Mouse (Mus musculus): ENCODE measurements around the gene Fra10ac1. TPM values are rescaled to one million over a fixed set of nuclear protein-coding genes. Genes with fewer than 3 reads are reported as not detected.
A peak's percentile ranks its signal among the peaks of the same experiment; 100 is the strongest.

The Fra10ac1 gene
- total and polyA plus RNA-seq, 2 experiments, result 4.2 to 11.9 TPM

DNA sequence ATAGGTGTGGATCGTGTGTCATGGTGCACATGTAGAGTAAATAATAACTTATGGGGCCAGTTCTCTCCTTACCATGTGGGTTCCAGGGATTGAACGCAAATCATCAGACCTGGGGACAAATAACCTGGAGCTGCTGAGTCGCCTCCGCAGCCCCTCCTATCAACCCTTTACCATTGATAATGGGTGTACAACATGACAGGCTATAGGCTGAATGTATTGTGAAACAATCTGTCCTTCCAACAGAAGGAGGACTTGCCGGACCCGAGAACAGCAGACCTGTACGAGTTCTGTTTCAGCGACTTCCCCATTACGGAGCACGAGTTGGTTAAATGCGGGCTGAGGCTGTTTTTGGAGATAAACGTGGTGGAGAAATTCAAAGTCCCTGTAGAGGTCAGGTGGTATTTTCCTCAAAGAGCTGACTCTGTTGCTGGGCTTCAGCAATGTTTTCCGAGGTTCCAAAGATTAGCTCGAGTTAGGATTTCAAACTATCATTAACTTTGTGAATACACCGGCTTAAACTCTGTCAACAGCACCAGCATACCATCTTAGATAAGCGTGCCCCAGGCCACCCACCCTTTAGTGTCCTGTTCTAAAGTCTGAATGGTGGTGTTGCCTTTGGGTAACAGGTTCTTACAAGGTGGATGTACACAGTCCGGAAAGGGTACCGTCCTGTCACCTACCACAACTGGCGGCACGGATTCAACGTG lies 62.2 kb downstream of the Fra10ac1 start:
- peaks cover 3% of the 10 kb centered on the region; the same call in 1 of the 2 replicates for H3K4me1 ChIP-seq (ENCODE audit: control insufficient read depth, insufficient read depth, low read length)
- no peak for TF ChIP-seq CTCF (IDR thresholded peaks at IDR 0.05; ENCODE audit: low read depth, low read length)
- TF ChIP-seq POLR2A (IDR thresholded peaks at IDR 0.05; ENCODE audit: extremely low read depth, insufficient read depth, low read length), result no peak
- H3K27ac ChIP-seq (replicated peaks; ENCODE audit: insufficient read depth, low read depth, low read length), result no peak overlapping the region
- no peaks in the 10 kb centered on the region for H3K36me3 ChIP-seq (ENCODE audit: control insufficient read depth, insufficient read depth, low read length)
- whole genome bisulfite sequencing, result 23% methylated on average over 21 of the region's 21 CpGs
- DNase-seq (ENCODE audit: extremely low read depth, low read depth, low spot score), result peak; percentile 72
- no peaks in the 10 kb centered on the region for H3K79me2 ChIP-seq (ENCODE audit: control insufficient read depth, insufficient read depth, low read length)
- H3K27me3 ChIP-seq (ENCODE audit: control insufficient read depth, insufficient read depth, low read length), result no peaks in the 10 kb centered on the region
- H3K9ac ChIP-seq (ENCODE audit: low read depth, low read length), result peak overlapping the region; percentile 31
- no peak overlapping the region for H3K4me3 ChIP-seq (ENCODE audit: insufficient read depth, low read depth, low read length)

DNA sequence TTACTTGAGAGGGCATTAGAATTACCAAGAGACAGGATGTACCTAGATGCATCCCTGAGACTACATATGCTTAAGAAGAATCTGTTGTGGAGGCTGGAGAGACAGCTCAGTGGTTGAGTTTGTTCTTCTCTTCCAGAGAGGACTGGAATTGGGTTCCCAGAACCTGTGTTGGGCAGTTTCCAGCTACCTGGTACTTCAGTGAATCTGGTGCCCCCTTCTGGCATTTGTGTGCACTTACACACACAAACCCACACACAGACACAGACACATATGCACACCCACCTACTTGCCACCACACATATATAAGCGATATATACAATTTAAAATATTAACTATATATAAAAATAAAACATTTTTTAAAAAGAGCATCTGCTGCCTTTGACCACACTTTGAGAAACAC lies 67.7 kb downstream of the Fra10ac1 start:
- Histone ChIP-seq H3K27ac (replicated peaks; ENCODE audit: insufficient read depth, low read depth, low read length) (no peak overlapping the region), H3K4me3 (ENCODE audit: insufficient read depth, low read depth, low read length) (no peak overlapping the region), H3K79me2 (ENCODE audit: control insufficient read depth, insufficient read depth, low read length) (no peaks in the 10 kb centered on the region), H3K4me1 (ENCODE audit: control insufficient read depth, insufficient read depth, low read length) (no peaks in the 10 kb centered on the region), H3K27me3 (ENCODE audit: control insufficient read depth, insufficient read depth, low read length) (no peaks in the 10 kb centered on the region), H3K36me3 (ENCODE audit: control insufficient read depth, insufficient read depth, low read length) (no peaks in the 10 kb centered on the region), H3K9ac (ENCODE audit: low read depth, low read length) (no peak overlapping the region)
- 98% methylated on average over 1 of the region's 1 CpGs for WGBS
- DNase-seq (ENCODE audit: extremely low read depth, low read depth, low spot score), result peak; percentile 40
- no peak for TF ChIP-seq POLR2A (IDR thresholded peaks at IDR 0.05; ENCODE audit: extremely low read depth, insufficient read depth, low read length)
- TF ChIP-seq CTCF (IDR thresholded peaks at IDR 0.05; ENCODE audit: low read depth, low read length), result peak; percentile 16; the same call in 1 of the 2 replicates

DNA sequence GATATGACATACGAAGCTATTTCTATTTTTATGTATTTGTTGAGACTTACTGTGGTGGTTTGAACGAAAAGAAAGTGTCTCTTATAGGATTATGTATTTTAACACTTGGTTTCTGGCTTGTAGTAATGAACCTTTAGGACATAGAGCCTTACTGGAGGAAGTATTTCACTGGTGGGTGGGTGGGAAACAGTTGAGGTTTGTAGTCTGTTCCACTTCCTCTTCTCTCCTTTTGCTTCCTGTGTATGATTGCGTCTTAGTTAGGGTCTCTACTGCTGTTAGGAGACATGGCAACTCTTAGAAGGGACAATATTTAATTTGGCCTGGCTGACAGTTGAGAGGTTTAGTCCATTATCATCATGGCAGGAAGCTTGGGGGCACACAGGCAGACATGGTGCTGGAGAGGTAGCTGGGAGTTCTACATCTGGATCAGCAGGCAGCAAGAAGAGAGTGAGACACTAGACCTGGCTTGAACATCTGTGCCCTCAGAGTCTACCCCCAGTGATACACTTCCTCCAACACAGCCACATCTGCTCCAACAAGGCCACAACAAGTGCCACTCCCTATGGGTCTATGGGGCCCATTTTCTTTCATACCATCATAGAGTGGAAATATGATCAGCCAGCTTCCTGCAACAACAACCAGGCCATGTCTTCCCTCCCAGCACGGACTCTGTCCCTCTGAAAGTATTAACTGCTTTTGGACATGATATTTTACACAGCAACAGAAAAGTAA lies 80.2 kb downstream of the Fra10ac1 start:
- DNase-seq (ENCODE audit: extremely low read depth, low read depth, low spot score), result no peak
- WGBS, result 79% methylated on average over 4 of the region's 4 CpGs

More for the DNA sequence above, 80.2 kb downstream of the Fra10ac1 start:
- Histone ChIP-seq H3K9ac (ENCODE audit: low read depth, low read length) (no peak overlapping the region), H3K27ac (replicated peaks; ENCODE audit: insufficient read depth, low read depth, low read length) (no peak overlapping the region), H3K79me2 (ENCODE audit: control insufficient read depth, insufficient read depth, low read length) (no peaks in the 10 kb centered on the region), H3K4me3 (ENCODE audit: insufficient read depth, low read depth, low read length) (no peak overlapping the region), H3K36me3 (ENCODE audit: control insufficient read depth, insufficient read depth, low read length) (no peaks in the 10 kb centered on the region), H3K27me3 (ENCODE audit: control insufficient read depth, insufficient read depth, low read length) (no peaks in the 10 kb centered on the region), H3K4me1 (ENCODE audit: control insufficient read depth, insufficient read depth, low read length) (no peaks in the 10 kb centered on the region)
- TF ChIP-seq CTCF (IDR thresholded peaks at IDR 0.05; ENCODE audit: low read depth, low read length), result no peak
- TF ChIP-seq POLR2A (IDR thresholded peaks at IDR 0.05; ENCODE audit: extremely low read depth, insufficient read depth, low read length), result no peak

Other genes starting within 250 kb of the Fra10ac1 start
- 2.1 TPM in 2 replicates for gene Myof, start 180.6 kb downstream of the Fra10ac1 start, total RNA-seq (2014; rRNA removed)
- gene Myof, start 180.6 kb downstream of the Fra10ac1 start, polyA plus RNA-seq (2012; rRNA removed), result 0.48 and 0.60 TPM in 2 replicates
- gene Cep55, start 169.1 kb downstream of the Fra10ac1 start, total RNA-seq (2014; rRNA removed), result 0.18 and 0.60 TPM in 2 replicates
- 0.05 TPM in 1 of 2 replicates, not detected in the other for gene Cep55, start 169.1 kb downstream of the Fra10ac1 start, polyA plus RNA-seq (2012; rRNA removed)
- gene Ffar4, start 127.1 kb downstream of the Fra10ac1 start, total RNA-seq (2014; rRNA removed), result 0.09 and 0.13 TPM in 2 replicates
- gene Ffar4, start 127.1 kb downstream of the Fra10ac1 start, polyA plus RNA-seq (2012; rRNA removed), result 0.58 and 0.83 TPM in 2 replicates
- 2,479 and 2,762 TPM in 2 replicates for gene Rbp4, start 98.9 kb downstream of the Fra10ac1 start, total RNA-seq (2014; rRNA removed)
- gene Rbp4, start 98.9 kb downstream of the Fra10ac1 start, polyA plus RNA-seq (2012; rRNA removed), result 5,105 and 5,134 TPM in 2 replicates
- gene Pde6c, start 91.4 kb downstream of the Fra10ac1 start, total RNA-seq (2014; rRNA removed), result 1.0 and 2.1 TPM in 2 replicates
- 0.09 TPM in 1 of 2 replicates, not detected in the other for gene Pde6c, start 91.4 kb downstream of the Fra10ac1 start, polyA plus RNA-seq (2012; rRNA removed)
- not detected in 2 replicates for gene Lgi1, start 40.4 kb upstream of the Fra10ac1 start, total RNA-seq (2014; rRNA removed)
- not detected in 2 replicates for gene Lgi1, start 40.4 kb upstream of the Fra10ac1 start, polyA plus RNA-seq (2012; rRNA removed)
- 16.3 and 21.2 TPM in 2 replicates for gene Slc35g1, start 171.8 kb upstream of the Fra10ac1 start, total RNA-seq (2014; rRNA removed)
- 4.0 and 4.7 TPM in 2 replicates for gene Slc35g1, start 171.8 kb upstream of the Fra10ac1 start, polyA plus RNA-seq (2012; rRNA removed)